Mouse (Mus musculus) CD4-positive helper T cell, adult 2 months (primary cell): ENCODE data around the gene Cdkn2d.

Source experiments
- DNase-seq: peaks from one replicate; pipeline ENCODE4 v3.0.0-alpha.2; 2012; ENCODE audit warnings: low read depth, missing footprints, low spot score

Gene Cdkn2d

GRCm38 (mm10) chr9:21245113-21245487 is 46.1 kb downstream of the Cdkn2d start:
- no peak for DNase-seq

DNA sequence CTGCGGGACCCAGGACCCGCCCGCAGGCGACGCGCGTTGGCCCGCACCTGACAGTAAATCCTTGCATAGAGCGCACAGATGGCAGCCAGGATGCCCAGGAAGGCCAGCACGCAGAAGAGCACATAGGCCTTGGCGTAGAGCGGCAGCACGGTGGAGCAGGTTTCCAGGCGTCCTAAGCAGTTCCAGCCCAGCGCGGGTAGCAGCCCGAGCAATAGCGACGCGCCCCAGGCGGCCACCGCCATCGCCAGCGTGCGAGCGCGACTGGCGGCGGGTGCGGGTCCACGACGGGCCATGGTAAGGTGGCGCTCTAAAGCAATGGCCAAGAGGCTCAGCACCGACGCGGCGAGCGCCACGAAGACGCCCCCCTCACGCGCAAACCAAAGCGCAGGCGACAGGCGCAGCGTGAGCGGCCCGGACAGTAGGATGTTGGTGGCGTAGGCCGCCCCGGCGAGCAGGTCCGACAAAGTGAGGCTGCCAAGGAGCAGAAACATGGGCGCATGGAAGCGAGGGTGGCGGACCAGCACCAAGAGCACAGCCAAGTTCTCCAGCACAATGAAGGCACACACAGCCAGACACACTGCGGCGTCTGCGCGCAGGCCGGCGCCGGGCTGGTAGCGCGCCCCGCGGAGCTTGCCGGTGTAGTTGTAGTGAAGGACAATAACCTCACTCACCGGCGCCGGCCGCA is 46.6 kb downstream of the Cdkn2d start:
- DNase-seq, result peak; percentile 39

DNA sequence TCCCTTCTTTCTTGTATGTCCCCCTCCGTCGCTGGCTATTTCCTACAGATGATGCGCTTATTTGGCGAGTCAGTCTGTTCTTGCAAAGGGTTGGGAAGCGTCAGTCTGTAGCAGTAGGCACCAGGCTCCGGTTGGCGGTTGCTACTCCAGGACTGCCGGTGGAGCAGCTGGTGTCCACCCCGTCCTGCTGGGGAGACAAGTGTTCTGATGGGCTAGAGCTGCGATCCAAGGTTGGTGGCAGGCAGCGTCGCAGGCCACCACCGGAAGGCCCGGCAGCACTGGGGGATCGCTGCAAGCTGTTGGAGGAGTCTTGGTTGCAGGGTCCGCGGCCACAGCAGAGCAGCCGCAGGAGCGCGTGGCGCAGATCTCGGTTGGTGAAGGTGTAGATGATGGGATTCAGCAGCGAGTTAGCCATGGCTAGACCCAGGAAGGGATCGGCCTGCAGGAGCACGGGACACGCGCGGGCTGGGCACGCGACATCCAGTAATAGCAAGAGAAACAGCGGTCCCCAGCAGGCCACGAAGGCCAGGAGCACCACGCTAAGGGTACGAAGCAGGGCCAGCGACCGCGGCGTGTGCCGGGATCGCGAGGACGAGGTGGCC is 47.3 kb downstream of the Cdkn2d start:
- DNase-seq, result no peak

- peak; percentile 90 for DNase-seq
Observed at GRCm38 (mm10) chr9:21241343-21241742, 49.9 kb downstream of the Cdkn2d start.

- DNase-seq, result no peak
Observed at GRCm38 (mm10) chr9:21239465-21239848, 51.8 kb downstream of the Cdkn2d start.

GRCm38 (mm10) chr9:21238733-21239464 is 52.3 kb downstream of the Cdkn2d start, which contains the start of gene Keap1:
TSS of gene Keap1 (minus strand) at chr9:21239361.
- DNase-seq, result peak; percentile 89
